ENCODE assay signal across 19 mouse cellular contexts in genomic region chr6:134597651-134598229, GRCm38 (mm10). TPM values are rescaled to one million over a fixed set of nuclear protein-coding genes. Genes with fewer than 3 reads are reported as not detected.
DNase-seq lines count a peak whose midpoint lies in the region; ATAC-seq and TF ChIP-seq lines count a peak whose summit lies in the region.
"Had no signal": no experiment of that assay in that cellular context is flagged by ENCODE, and none has a peak within 500 bp of the region (broad histone marks: within the 10 kb centered on the region; RNA-seq: fewer than 3 reads in every experiment).

No protein-coding gene starts in this region.

- DNase-seq in kidney, adult 18-20 months = peak; percentile 73
- DNase-seq in kidney, postnatal 0 days (ENCODE audit: low spot score) = peak; percentile 56
- no peak for DNase-seq in liver, postnatal 0 days
- no peak for DNase-seq in natural killer cell, adult 2 months (ENCODE audit: low spot score in 2 of 2)
- no peak for DNase-seq in gastrocnemius, adult 8-10 months (ENCODE audit: low spot score in 2 of 2)
- no peak for DNase-seq in gastrocnemius, postnatal 36 days
- DNase-seq: cerebellum, adult 9-11 months; heart, postnatal 14 days; lung, adult 18-20 months; thymus, postnatal 14 days had no signal

- H3K4me2 ChIP-seq in intestine, embryonic 16.5 days (ENCODE audit: low read depth, low read length) = no peak overlapping the region
- H3K4me2 ChIP-seq in kidney, postnatal 0 days (ENCODE audit: low read length) = no peak overlapping the region
- H3K4me2 ChIP-seq in liver, postnatal 0 days (ENCODE audit: low read depth, low read length) = no peak overlapping the region
- H3K4me2 ChIP-seq: forebrain, embryonic 12.5 days; heart, embryonic 11.5 days; hindbrain, embryonic 14.5 days; midbrain, embryonic 15.5 days; neural tube, embryonic 15.5 days had no signal

- intact Hi-C loops in gastrocnemius, postnatal 36 days (cut with DNase I) = no loop called here

- H3K4me1 ChIP-seq in intestine, embryonic 16.5 days (ENCODE audit: control insufficient read depth, insufficient read depth, low read length) = peaks cover 7% of the 10 kb centered on the region; the same call in 1 of the 2 replicates
- peaks cover 11% of the 10 kb centered on the region for H3K4me1 ChIP-seq in kidney, postnatal 0 days (replicated peaks; ENCODE audit: insufficient read depth, low read length)
- H3K4me1 ChIP-seq in liver, postnatal 0 days (ENCODE audit: insufficient read depth) = peaks cover 14% of the 10 kb centered on the region
- H3K4me1 ChIP-seq: forebrain, embryonic 12.5 days; midbrain, embryonic 15.5 days; neural tube, embryonic 15.5 days had no signal

- no peak overlapping the region for H3K9ac ChIP-seq in intestine, embryonic 16.5 days (ENCODE audit: low read depth, low read length)
- H3K9ac ChIP-seq in kidney, postnatal 0 days (ENCODE audit: low read depth, low read length) = no peak overlapping the region
- H3K9ac ChIP-seq in liver, postnatal 0 days (replicated peaks) = no peak overlapping the region
- H3K9ac ChIP-seq: forebrain, embryonic 12.5 days; hindbrain, embryonic 14.5 days; midbrain, embryonic 15.5 days; neural tube, embryonic 15.5 days had no signal

- no peak overlapping the region; the same call in 1 of the 2 replicates for H3K27ac ChIP-seq in intestine, embryonic 16.5 days (ENCODE audit: low read length)
- H3K27ac ChIP-seq in kidney, postnatal 0 days = peak overlapping the region; percentile 62
- H3K27ac ChIP-seq in liver, postnatal 0 days (ENCODE audit: low read depth) = peak overlapping the region; percentile 52; the same call in 1 of the 2 replicates
- H3K27ac ChIP-seq: forebrain, embryonic 12.5 days; hindbrain, embryonic 14.5 days; limb, embryonic 10.5 days; midbrain, embryonic 15.5 days; neural tube, embryonic 15.5 days had no signal

- no peak for TF ChIP-seq CTCF in kidney, postnatal 0 days (IDR thresholded peaks at IDR 0.05; ENCODE audit: low read depth)
- TF ChIP-seq CTCF in liver, postnatal 0 days (IDR thresholded peaks at IDR 0.05; ENCODE audit: low read depth) = no peak

- H3K27me3 ChIP-seq in intestine, embryonic 16.5 days (replicated peaks; ENCODE audit: control insufficient read depth, insufficient read depth, low read length) = no peaks in the 10 kb centered on the region
- H3K27me3 ChIP-seq in kidney, postnatal 0 days (ENCODE audit: insufficient read depth, low read length) = no peaks in the 10 kb centered on the region
- no peaks in the 10 kb centered on the region for H3K27me3 ChIP-seq in liver, postnatal 0 days (ENCODE audit: insufficient read depth, low read length)
- H3K27me3 ChIP-seq: forebrain, embryonic 12.5 days; midbrain, embryonic 15.5 days; neural tube, embryonic 15.5 days had no signal

- H3K36me3 ChIP-seq in intestine, embryonic 16.5 days (ENCODE audit: control insufficient read depth, insufficient read depth, low read length) = no peaks in the 10 kb centered on the region
- no peaks in the 10 kb centered on the region for H3K36me3 ChIP-seq in kidney, postnatal 0 days (ENCODE audit: insufficient read depth, low read length)
- H3K36me3 ChIP-seq in liver, postnatal 0 days (replicated peaks; ENCODE audit: insufficient read depth, low read length) = no peaks in the 10 kb centered on the region
- H3K36me3 ChIP-seq: forebrain, embryonic 12.5 days; limb, embryonic 10.5 days; midbrain, embryonic 15.5 days; neural tube, embryonic 15.5 days had no signal

- no peak overlapping the region for H3K4me3 ChIP-seq in intestine, embryonic 16.5 days (ENCODE audit: low read length)
- H3K4me3 ChIP-seq in kidney, postnatal 0 days (replicated peaks; ENCODE audit: low read depth, low read length) = no peak overlapping the region
- no peak overlapping the region for H3K4me3 ChIP-seq in liver, postnatal 0 days (ENCODE audit: low read depth, low read length)
- H3K4me3 ChIP-seq: forebrain, embryonic 12.5 days; limb, embryonic 10.5 days; megakaryocyte, embryonic 14.5 days; midbrain, embryonic 15.5 days; myocyte; neural tube, embryonic 15.5 days had no signal

- TF ChIP-seq EP300 in liver, postnatal 0 days (IDR thresholded peaks at IDR 0.05; ENCODE audit: low read depth) = no peak

- peak; percentile 66 for ATAC-seq in intestine, embryonic 16.5 days
- ATAC-seq in kidney, postnatal 0 days (replicated peaks; ENCODE audit: low FRiP score, low read depth) = peak; percentile 73
- ATAC-seq in liver, postnatal 0 days = peak; percentile 19; the same call in 1 of the 2 replicates
- ATAC-seq: midbrain, embryonic 15.5 days had no signal

- no peaks in the 10 kb centered on the region for H3K9me3 ChIP-seq in intestine, embryonic 16.5 days (ENCODE audit: control insufficient read depth, low read length)
- H3K9me3 ChIP-seq in kidney, postnatal 0 days (replicated peaks; ENCODE audit: low read length) = no peaks in the 10 kb centered on the region
- H3K9me3 ChIP-seq in liver, postnatal 0 days (ENCODE audit: low read length) = no peaks in the 10 kb centered on the region
- H3K9me3 ChIP-seq: forebrain, embryonic 12.5 days; limb, embryonic 10.5 days; midbrain, embryonic 15.5 days; neural tube, embryonic 15.5 days had no signal

- WGBS in intestine, embryonic 16.5 days = 69% methylated on average over 6 of the region's 6 CpGs
- WGBS in kidney, postnatal 0 days = 61% methylated on average over 6 of the region's 6 CpGs
- WGBS in liver, postnatal 0 days (ENCODE audit: insufficient replicate concordance) = 61% methylated on average over 6 of the region's 6 CpGs

RNA-seq across cellular contexts. Expression of gene Lrp6, which starts 31.0 kb away (rescaled TPM):
- polyA plus RNA-seq in intestine, embryonic 16.5 days (2015; fragmentation: Nextera tagmentation; extraction: Ambion mirVana) = 11.9 and 19.6 TPM in 2 replicates
- polyA plus RNA-seq in kidney, postnatal 0 days (2015; fragmentation: Nextera tagmentation; extraction: Ambion mirVana) = 32.4 and 35.3 TPM in 2 replicates
- polyA plus RNA-seq in liver, postnatal 0 days (2015; fragmentation: Nextera tagmentation; extraction: Ambion mirVana) = 10.1 and 10.7 TPM in 2 replicates
- 10 to 100 TPM; 35.7 to 50.1 (median 41.2) TPM for total RNA-seq in gastrocnemius, adult 8-10 months (2022)
- 10 to 100 TPM; 36.1 to 41.5 TPM for total RNA-seq in gastrocnemius, postnatal 36 days (2021)

RNA-seq across cellular contexts. Expression of gene Mansc1, which starts 34.5 kb away (rescaled TPM):
- 6.2 and 7.6 TPM in 2 replicates for polyA plus RNA-seq in intestine, embryonic 16.5 days (2015; fragmentation: Nextera tagmentation; extraction: Ambion mirVana)
- 13.3 and 13.5 TPM in 2 replicates for polyA plus RNA-seq in kidney, postnatal 0 days (2015; fragmentation: Nextera tagmentation; extraction: Ambion mirVana)
- polyA plus RNA-seq in liver, postnatal 0 days (2015; fragmentation: Nextera tagmentation; extraction: Ambion mirVana) = 1.6 TPM in 2 replicates
- total RNA-seq in gastrocnemius, adult 8-10 months (2022) = 1 to 10 TPM in 1 of 4 experiments, under 1 TPM in 3; 0.46 to 1.0 (median 0.75) TPM
- 1 to 10 TPM in 1 of 2 experiments, under 1 TPM in 1; 0.96 to 1.1 TPM for total RNA-seq in gastrocnemius, postnatal 36 days (2021)
- polyA plus RNA-seq: myocyte had no signal

RNA-seq across cellular contexts. Expression of gene Borcs5, which starts 41.6 kb away (rescaled TPM):
- polyA plus RNA-seq in intestine, embryonic 16.5 days (2015; fragmentation: Nextera tagmentation; extraction: Ambion mirVana) = 16.3 and 17.6 TPM in 2 replicates
- polyA plus RNA-seq in kidney, postnatal 0 days (2015; fragmentation: Nextera tagmentation; extraction: Ambion mirVana) = 20.0 and 20.1 TPM in 2 replicates
- polyA plus RNA-seq in liver, postnatal 0 days (2015; fragmentation: Nextera tagmentation; extraction: Ambion mirVana) = 8.2 and 8.3 TPM in 2 replicates
- total RNA-seq in gastrocnemius, adult 8-10 months (2022) = 10 to 100 TPM; 16.8 to 18.8 (median 17.4) TPM
- total RNA-seq in gastrocnemius, postnatal 36 days (2021) = 10 to 100 TPM; 13.0 to 15.9 TPM

Comparison
In these comparisons a context has a peak if more than half of its experiments do, and no peak if none do; other contexts are left out.
1. ATAC-seq: peak in every context shown above with its lines; median percentile 73 in kidney, postnatal 0 days; 66 in intestine, embryonic 16.5 days; 19 in liver, postnatal 0 days.
2. DNase-seq: peak in kidney, adult 18-20 months (single experiment) and kidney, postnatal 0 days (single experiment); none in liver, postnatal 0 days (single experiment), natural killer cell, adult 2 months (0 of 2), gastrocnemius, adult 8-10 months (0 of 2) and gastrocnemius, postnatal 36 days (0 of 2).